Mouse (Mus musculus): Measurements from ENCODE around the gene Asna1.

DNA sequence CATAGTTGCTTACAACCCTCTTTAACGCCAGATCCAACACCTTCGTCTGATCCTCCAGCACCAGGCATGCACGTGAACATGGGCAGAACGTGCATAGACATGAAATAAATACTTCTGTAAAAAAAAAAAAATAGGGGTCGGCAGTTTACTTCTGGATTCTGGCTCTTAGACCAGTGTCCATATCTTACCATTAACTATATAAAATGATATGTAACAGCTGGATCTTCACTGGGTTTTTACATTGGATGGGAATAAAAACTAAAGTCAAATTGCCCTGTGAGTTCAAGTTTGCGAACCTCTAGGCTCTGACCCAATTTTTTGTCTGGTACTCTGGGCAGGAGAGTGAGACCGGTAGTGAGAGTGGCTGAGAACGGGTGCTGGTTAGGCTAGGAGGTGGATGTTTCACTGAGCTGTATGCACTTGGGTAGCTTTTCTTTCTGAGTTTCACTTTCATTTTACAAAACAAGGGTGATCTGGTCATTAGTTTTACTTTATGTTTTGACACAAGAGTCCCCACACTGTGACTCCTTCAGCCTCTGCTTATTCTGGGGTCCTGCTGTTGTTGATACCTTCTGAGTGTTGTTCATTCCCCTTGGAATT lies 50.4 kb downstream of the Asna1 start:
- TF ChIP-seq CTCF (IDR thresholded peaks at IDR 0.05; ENCODE audit: low read depth, low read length) (no peak), POLR2A (IDR thresholded peaks at IDR 0.05; ENCODE audit: extremely low read depth, insufficient read depth, low read length) (no peak)

Measured in liver, adult 2 months (tissue).